Mouse (Mus musculus) stomach, embryonic 16.5 days (tissue): Measurements from ENCODE around the gene Jag2. TPM values are rescaled to one million over a fixed set of nuclear protein-coding genes. Genes with fewer than 3 reads are reported as not detected.
A peak's percentile ranks its signal among the peaks of the same experiment; 100 is the strongest.

Experiments
- ATAC-seq: fragments of 200-750 bp; cut with Nextera tagmentation; 2 replicates; pipeline ENCODE4 v1.8.0; 2017; ENCODE audit warnings: moderate number of reproducible peaks, moderate TSS enrichment; ENCODE audit not compliant: insufficient read depth, low FRiP score
- H3K27ac ChIP-seq: fragments of 300-500 bp; sonication (generic); 2 replicates; pipeline ENCODE4 v1.5.1; 2014; ENCODE audit warnings: low read length
- H3K27me3 ChIP-seq: fragments of 300-500 bp; sonication (generic); 2 replicates; pipeline ENCODE4 v1.6.1; 2014; ENCODE audit warnings: low read length, control low read depth, mixed read lengths; ENCODE audit not compliant: control insufficient read depth, insufficient read depth
- H3K36me3 ChIP-seq: fragments of 300-500 bp; sonication (generic); 2 replicates; pipeline ENCODE4 v1.6.1; 2014; ENCODE audit warnings: low read length; ENCODE audit not compliant: control insufficient read depth, insufficient read depth
- H3K4me1 ChIP-seq: fragments of 300-500 bp; sonication (generic); 2 replicates; pipeline ENCODE4 v1.6.1; 2014; ENCODE audit warnings: low read length, control low read depth, mixed read lengths; ENCODE audit not compliant: control insufficient read depth, insufficient read depth
- H3K4me2 ChIP-seq: fragments of 300-500 bp; sonication (generic); 2 replicates; pipeline ENCODE4 v1.6.1; 2014; ENCODE audit warnings: low read depth, low read length, mixed read lengths
- H3K4me3 ChIP-seq: fragments of 300-500 bp; sonication (generic); replicated peaks from 2 replicates; pipeline ENCODE4 v1.5.1; 2014; ENCODE audit warnings: mild to moderate bottlenecking, low read length
- H3K9ac ChIP-seq: fragments of 300-500 bp; sonication (generic); 2 replicates; pipeline ENCODE4 v1.6.1; 2014; ENCODE audit warnings: low read length
- H3K9me3 ChIP-seq: fragments of 300-500 bp; sonication (generic); replicated peaks from 2 replicates; pipeline ENCODE4 v1.6.1; 2016; ENCODE audit warnings: low read length, control low read depth; ENCODE audit not compliant: control insufficient read depth
- WGBS: fragments of 180-500 bp; shearing (Covaris S2); extraction: QIAGEN DNeasy Blood & Tissue Kit; methylation state at CpG from one replicate; pipeline ENCODE4 v1.1.7; 2014; 5-methylcytosine and 5-hydroxymethylcytosine counted together
- polyA plus RNA-seq: library from polyadenylated mRNA; unstranded; fragments of >200 nt; fragmentation: Nextera tagmentation; extraction: Ambion mirVana; gene quantifications from 2 replicates; pipeline ENCODE4 v1.2.1, GENCODE M21; 2015

Jag2 gene
- polyA plus RNA-seq: 5.1 and 6.4 TPM in 2 replicates

- peak within 1 kb of the TSS; percentile 73 for H3K9ac ChIP-seq
These were observed at the start of gene Jag2 for GRCm38 (mm10) chr12:112929562-112930352. Jag2 (minus strand) TSS chr12:112929776.

GRCm38 (mm10) chr12:112977156-112977555, 47.6 kb upstream of the Jag2 start:
- ATAC-seq: peak; percentile 11; the same call in 1 of the 2 replicates
- H3K27me3 ChIP-seq: no peaks in the 10 kb centered on the region
- H3K36me3 ChIP-seq: peaks cover 10% of the 10 kb centered on the region
- no peaks in the 10 kb centered on the region for H3K9me3 ChIP-seq
- peak overlapping the region; percentile 65 for H3K27ac ChIP-seq
- peak overlapping the region; percentile 91 for H3K4me2 ChIP-seq
- H3K4me3 ChIP-seq: peak overlapping the region; percentile 72
- H3K9ac ChIP-seq: peak overlapping the region; percentile 86
- peaks cover 15% of the 10 kb centered on the region for H3K4me1 ChIP-seq
- WGBS: 40% methylated on average over 12 of the region's 12 CpGs

More at GRCm38 (mm10) chr12:112929562-112930352, at the start of gene Jag2:
- H3K9me3 ChIP-seq: no peaks in the 10 kb centered on the region
- H3K36me3 ChIP-seq: no peaks in the 10 kb centered on the region
- H3K27me3 ChIP-seq: peaks cover 40% of the 10 kb centered on the region
- peaks cover 6% of the 10 kb centered on the region for H3K4me1 ChIP-seq
- ATAC-seq: peak; percentile 38
- peak within 1 kb of the TSS; percentile 60 for H3K4me3 ChIP-seq
- 2% methylated on average over 50 of the region's 85 CpGs for WGBS
- H3K27ac ChIP-seq: peak within 1 kb of the TSS; percentile 56
- H3K4me2 ChIP-seq: peak within 1 kb of the TSS; percentile 78

DNA sequence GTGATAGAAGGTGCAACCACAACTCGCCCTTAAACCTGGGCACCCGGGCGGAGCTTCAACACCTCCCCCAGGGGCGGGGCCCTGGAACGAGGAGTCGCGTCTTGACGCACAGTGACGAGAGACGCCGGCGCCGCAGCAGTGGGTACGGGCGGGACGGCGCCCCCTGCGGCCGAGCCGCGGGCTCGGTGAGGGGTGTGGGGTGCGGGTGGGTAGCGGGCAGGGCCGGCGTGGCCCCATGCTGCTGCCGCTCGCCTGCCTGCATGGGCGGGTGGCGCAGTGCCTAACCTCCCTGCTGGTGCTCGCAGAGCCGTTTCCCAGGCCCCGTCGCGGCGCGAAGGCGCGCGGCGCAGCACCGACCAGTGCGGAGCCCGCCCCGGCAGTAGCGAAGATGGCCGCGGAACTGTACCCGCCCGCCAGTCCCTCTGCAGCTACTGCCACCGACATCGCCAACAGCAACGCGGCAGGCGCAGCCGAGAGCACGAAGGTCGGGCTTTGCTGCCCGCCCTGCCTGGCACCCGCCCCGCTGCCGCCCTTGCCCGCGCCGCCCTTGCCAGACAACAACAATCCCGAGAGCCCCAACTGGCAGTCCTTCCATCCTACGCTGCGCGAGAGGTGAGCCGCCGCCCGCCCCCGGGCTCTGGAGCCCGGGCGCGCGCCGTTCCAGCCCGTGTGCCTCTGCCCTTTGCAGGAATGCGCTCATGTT, 46.9 kb upstream of the Jag2 start, which contains the start of gene Btbd6:
Btbd6 (plus strand) TSS at position 112 of the 703 bp plus-strand sequence.
- ATAC-seq: peak; percentile 95
- H3K9ac ChIP-seq: peak within 1 kb of the TSS; percentile 86
- WGBS: under 1% methylated on average over 74 of the region's 80 CpGs

DNA sequence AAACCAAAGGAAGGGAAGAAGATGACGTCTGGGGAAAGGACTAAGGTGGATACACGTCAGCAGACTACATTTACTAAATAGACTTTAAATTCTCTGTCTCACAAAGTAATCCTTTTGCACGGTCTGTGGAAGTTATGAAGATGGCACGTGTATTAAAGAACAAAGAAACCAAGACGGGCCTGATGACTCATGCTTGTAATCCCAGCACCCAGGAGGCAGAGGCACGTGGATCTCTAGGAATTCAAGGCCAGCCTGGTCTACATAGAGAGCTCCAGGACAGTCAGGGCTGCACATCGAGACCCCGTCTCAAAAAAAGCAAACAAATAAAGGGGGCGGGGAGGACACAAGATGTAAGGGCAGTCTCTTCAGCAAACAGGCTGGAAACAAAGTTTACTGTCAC, 45.2 kb upstream of the Jag2 start:
- peaks cover 15% of the 10 kb centered on the region for H3K4me1 ChIP-seq
- no peak overlapping the region for H3K27ac ChIP-seq
- peaks cover 22% of the 10 kb centered on the region for H3K36me3 ChIP-seq
- no peaks in the 10 kb centered on the region for H3K9me3 ChIP-seq
- no peaks in the 10 kb centered on the region for H3K27me3 ChIP-seq
- WGBS: 83% methylated on average over 9 of the region's 9 CpGs
- H3K9ac ChIP-seq: no peak overlapping the region
- no peak overlapping the region for H3K4me3 ChIP-seq
- H3K4me2 ChIP-seq: no peak overlapping the region
- ATAC-seq: no peak

More for the DNA sequence above, 46.9 kb upstream of the Jag2 start, which contains the start of gene Btbd6:
- Histone ChIP-seq H3K9me3 (no peaks in the 10 kb centered on the region), H3K4me3 (peak within 1 kb of the TSS; percentile 72), H3K27ac (peak within 1 kb of the TSS; percentile 65), H3K36me3 (peaks cover 12% of the 10 kb centered on the region), H3K4me2 (peak within 1 kb of the TSS; percentile 91), H3K4me1 (peaks cover 15% of the 10 kb centered on the region), H3K27me3 (no peaks in the 10 kb centered on the region)

DNA sequence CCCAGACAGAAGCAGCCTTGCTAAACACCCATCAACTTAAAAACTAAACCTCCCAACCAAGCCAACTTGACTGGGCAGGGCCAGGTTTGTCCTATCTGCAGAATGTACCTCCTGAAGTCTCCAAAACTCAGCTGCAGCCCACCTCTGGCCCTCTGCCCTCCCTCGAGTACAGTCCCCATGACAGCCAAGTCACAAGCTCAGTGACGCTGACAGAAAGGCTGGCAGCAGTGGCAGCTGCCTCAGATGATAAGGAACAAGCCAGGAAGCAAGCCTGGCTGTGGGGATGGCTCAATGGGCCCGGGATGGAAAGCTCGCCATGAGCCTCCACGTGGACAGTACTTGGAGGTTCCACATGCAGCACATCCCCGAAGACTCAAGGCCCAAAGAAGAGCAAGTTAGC, 40.0 kb upstream of the Jag2 start:
- no peak for ATAC-seq
- Histone ChIP-seq H3K27me3 (no peaks in the 10 kb centered on the region), H3K4me1 (no peaks in the 10 kb centered on the region), H3K4me3 (no peak overlapping the region), H3K4me2 (no peak overlapping the region), H3K36me3 (peaks cover 34% of the 10 kb centered on the region), H3K9me3 (no peaks in the 10 kb centered on the region), H3K9ac (no peak overlapping the region), H3K27ac (no peak overlapping the region)
- 90% methylated on average over 6 of the region's 6 CpGs for WGBS

- H3K4me2 ChIP-seq: no peak overlapping the region
- H3K4me3 ChIP-seq: no peak overlapping the region
- 69% methylated on average over 8 of the region's 8 CpGs for WGBS
- H3K9me3 ChIP-seq: no peaks in the 10 kb centered on the region
- no peak overlapping the region for H3K27ac ChIP-seq
- ATAC-seq: no peak
- peaks cover 39% of the 10 kb centered on the region for H3K36me3 ChIP-seq
- no peaks in the 10 kb centered on the region for H3K4me1 ChIP-seq
- H3K27me3 ChIP-seq: no peaks in the 10 kb centered on the region
- no peak overlapping the region for H3K9ac ChIP-seq
These were observed 39.4 kb upstream of the Jag2 start for GRCm38 (mm10) chr12:112968943-112969342.

DNA sequence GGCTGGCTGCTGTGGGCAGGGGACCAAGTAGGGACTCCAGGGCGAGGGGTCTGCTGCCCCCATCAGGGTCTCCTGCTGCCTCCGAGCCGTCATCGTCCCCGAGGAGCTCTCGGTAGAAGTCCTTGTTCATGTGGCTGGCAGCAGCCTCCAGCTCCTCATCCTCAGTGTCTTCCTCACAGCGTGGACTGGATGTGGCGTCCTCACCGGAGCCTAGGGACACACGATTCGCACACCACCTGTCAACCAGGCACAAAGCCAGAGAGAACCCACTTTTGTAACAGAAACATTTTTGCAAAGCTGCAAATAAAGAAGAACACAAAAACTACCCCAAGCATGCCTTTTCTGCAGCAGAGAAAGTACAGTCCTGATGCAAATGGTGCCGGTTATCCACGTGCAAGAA, 36.2 kb upstream of the Jag2 start:
- no peak overlapping the region for H3K4me3 ChIP-seq
- no peak for ATAC-seq
- H3K27me3 ChIP-seq: no peaks in the 10 kb centered on the region
- H3K4me1 ChIP-seq: no peaks in the 10 kb centered on the region
- no peak overlapping the region for H3K4me2 ChIP-seq
- H3K27ac ChIP-seq: no peak overlapping the region
- 92% methylated on average over 13 of the region's 13 CpGs for WGBS
- H3K9ac ChIP-seq: no peak overlapping the region
- H3K9me3 ChIP-seq: no peaks in the 10 kb centered on the region
- peaks cover 44% of the 10 kb centered on the region for H3K36me3 ChIP-seq

GRCm38 (mm10) chr12:112961872-112962271, 32.3 kb upstream of the Jag2 start:
- Histone ChIP-seq H3K4me2 (no peak overlapping the region), H3K36me3 (peaks cover 29% of the 10 kb centered on the region), H3K9me3 (no peaks in the 10 kb centered on the region), H3K9ac (no peak overlapping the region), H3K4me1 (no peaks in the 10 kb centered on the region), H3K4me3 (no peak overlapping the region), H3K27me3 (no peaks in the 10 kb centered on the region), H3K27ac (no peak overlapping the region)
- WGBS: 78% methylated on average over 5 of the region's 5 CpGs
- no peak for ATAC-seq

DNA sequence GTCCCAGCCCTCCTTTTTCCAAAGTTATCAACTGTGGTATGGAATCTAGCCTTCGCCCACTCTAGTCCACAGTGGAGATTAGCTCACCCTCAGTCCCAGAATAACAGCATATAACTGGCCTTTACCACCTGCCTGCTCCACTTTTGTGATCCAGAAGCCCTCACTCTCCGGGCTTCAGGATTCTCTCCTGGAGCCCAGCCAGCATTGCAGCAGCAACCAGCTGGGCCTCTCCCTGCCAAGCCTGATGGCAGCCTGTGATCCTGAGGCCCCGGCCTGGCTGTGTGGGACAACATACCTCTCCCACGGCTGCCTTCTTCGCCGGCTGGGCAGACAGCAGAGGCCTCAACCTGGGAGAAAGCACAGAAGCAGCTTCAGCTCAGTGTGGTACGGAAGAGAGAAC, 31.9 kb upstream of the Jag2 start:
- Histone ChIP-seq H3K27ac (no peak overlapping the region), H3K4me2 (no peak overlapping the region), H3K4me3 (no peak overlapping the region), H3K4me1 (no peaks in the 10 kb centered on the region), H3K36me3 (peaks cover 29% of the 10 kb centered on the region), H3K9ac (0 out of 2 replicates have a peak overlapping the region, but pooled peaks have one; percentile 19), H3K27me3 (no peaks in the 10 kb centered on the region), H3K9me3 (no peaks in the 10 kb centered on the region)
- ATAC-seq: no peak
- 71% methylated on average over 7 of the region's 7 CpGs for WGBS
